Mouse (Mus musculus) thymus, postnatal 14 days (tissue): ENCODE data around the gene Mdh1.
A peak's percentile ranks its signal among the peaks of the same experiment; 100 is the strongest.

Experiments used
- DNase-seq: peaks from one replicate; pipeline ENCODE4 v3.0.0; 2021

The Mdh1 gene

GRCm38 (mm10) chr11:21571700-21572381 lies at the start of gene Mdh1, which contains the start of gene Wdpcp:
Gene Mdh1, minus strand, starts transcription at chr11:21572367.
Gene Wdpcp, plus strand, starts transcription at chr11:21572235.
- DNase-seq: peak; percentile 93

DNA sequence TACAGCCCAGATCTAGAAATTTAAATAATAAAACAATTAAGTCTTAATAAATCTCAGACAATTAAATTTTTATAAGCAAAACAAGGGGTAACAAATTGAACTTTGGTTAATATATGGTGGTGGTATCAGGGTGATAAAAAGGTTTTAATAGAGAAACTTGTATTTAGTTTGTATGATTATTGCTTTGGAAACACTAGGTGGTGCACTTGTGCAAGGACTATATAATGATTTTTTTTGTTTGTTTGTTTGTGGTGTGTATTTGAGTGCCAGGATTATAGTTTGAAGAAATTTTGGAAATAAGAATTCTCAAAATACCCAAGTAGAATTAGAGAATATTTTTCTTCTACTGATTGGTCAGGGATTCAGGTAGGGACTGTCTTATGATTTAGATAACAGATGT lies 43.7 kb upstream of the Mdh1 start:
- no peak for DNase-seq

- no peak for DNase-seq
Observed at GRCm38 (mm10) chr11:21602497-21602896, 30.3 kb upstream of the Mdh1 start.

GRCm38 (mm10) chr11:21583286-21583685 lies 11.1 kb upstream of the Mdh1 start:
- no peak for DNase-seq

GRCm38 (mm10) chr11:21581472-21581871 lies 9.3 kb upstream of the Mdh1 start:
- DNase-seq: no peak

DNA sequence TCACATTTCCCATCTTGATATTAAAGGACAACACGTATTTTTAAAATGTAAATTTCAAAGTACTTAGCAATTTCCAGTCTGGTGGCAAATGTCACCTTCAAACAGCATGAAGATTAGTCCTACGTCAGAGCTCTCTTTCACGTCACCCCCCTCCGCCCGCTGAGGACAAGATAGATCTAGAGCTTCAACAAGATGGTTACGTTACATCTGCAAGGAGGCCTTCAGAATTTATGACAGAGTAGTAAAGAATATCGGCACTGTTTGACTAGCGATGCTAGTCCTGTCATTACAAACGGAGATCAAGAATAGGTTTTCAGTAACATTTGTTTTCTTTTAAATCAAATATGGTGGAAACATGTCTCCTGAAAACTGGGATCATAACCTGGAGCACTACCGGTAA lies 1.2 kb downstream of the Mdh1 start:
- DNase-seq: peak; percentile 45

- DNase-seq: no peak
Observed at GRCm38 (mm10) chr11:21570109-21570474, 2.1 kb downstream of the Mdh1 start.

GRCm38 (mm10) chr11:21569456-21570108 lies 2.6 kb downstream of the Mdh1 start:
- DNase-seq: no peak

DNA sequence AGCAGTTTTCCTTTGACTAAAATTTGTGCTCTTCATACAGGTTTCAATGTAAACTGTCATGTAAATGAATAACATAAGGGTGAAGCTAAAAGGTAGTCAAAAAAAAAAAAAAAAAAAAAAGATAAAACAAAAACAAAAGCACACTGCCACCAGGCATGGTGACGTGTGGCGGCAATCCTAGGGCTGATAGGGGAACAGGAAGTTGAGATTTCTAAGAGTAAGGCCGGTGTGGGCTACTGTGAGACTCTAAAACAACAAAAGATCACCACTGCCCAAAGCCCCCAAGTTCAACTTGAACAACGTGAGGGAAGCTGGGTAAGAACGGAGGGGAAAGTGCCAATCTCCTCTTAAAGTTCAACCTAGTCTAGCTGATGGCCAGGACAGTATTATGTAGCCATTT lies 3.2 kb downstream of the Mdh1 start:
- DNase-seq: no peak

- DNase-seq: no peak
Observed at GRCm38 (mm10) chr11:21567733-21568132, 4.4 kb downstream of the Mdh1 start.

- DNase-seq: no peak
Observed at GRCm38 (mm10) chr11:21566934-21567333, 5.2 kb downstream of the Mdh1 start.

DNA sequence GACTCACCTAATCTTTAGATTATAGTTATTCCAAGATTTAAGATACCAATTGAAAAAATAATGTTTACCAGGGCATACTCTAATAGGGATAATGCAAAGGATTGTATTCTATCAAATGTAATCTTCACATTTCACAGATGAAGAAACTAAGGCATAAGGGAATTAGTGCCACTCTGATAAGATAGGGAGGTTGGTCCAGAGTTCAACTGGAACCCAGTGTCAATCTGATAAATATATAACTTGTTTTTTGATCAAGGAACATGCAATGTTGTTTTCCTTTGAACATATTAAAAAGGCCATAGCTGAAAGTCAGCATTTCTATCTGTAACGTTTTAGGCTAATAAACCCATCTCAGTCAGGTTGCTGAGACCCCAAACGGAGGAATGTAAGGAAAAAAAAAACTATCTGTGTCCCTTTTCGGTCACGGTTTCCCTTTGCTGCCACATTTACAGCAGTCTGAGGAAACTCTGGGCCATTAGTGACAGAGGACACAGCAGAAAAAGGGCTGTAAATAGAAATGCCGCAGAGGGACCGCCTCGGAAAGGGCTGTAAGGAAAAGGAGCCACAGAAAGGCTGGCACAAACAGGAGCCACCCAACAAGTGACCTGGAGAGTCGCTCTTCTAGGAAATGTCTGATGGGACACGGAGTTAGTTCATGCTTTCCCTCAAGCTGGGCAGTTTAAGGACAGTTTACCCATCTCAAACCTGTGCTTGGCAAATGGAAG lies 7.3 kb downstream of the Mdh1 start:
- DNase-seq: no peak

- DNase-seq: no peak
Observed at GRCm38 (mm10) chr11:21563617-21564325, 8.4 kb downstream of the Mdh1 start.

DNA sequence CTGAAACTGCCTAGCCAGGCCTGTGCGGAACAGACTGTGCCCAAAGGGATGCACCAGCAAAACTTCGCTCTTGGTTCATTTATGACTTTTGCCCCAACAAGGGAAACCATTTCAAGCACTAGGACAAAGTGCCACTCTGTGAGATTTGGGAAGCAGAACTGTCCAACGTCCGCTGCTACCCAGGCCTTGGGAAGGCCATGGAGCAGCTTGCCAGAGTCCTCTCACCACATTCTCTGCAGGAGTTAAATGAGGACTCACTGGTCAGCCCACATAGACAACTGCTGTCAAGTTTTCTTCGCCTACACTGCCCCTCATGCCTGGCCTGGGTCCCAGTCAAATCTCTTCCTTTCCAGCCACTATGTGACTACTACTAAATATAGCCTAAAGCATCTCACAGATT lies 10.8 kb downstream of the Mdh1 start:
- DNase-seq: no peak

- no peak for DNase-seq
Observed at GRCm38 (mm10) chr11:21559727-21560126, 12.4 kb downstream of the Mdh1 start.

GRCm38 (mm10) chr11:21552049-21552448 lies 20.1 kb downstream of the Mdh1 start:
- no peak for DNase-seq

GRCm38 (mm10) chr11:21550222-21551173 lies 21.7 kb downstream of the Mdh1 start:
- no peak for DNase-seq

DNA sequence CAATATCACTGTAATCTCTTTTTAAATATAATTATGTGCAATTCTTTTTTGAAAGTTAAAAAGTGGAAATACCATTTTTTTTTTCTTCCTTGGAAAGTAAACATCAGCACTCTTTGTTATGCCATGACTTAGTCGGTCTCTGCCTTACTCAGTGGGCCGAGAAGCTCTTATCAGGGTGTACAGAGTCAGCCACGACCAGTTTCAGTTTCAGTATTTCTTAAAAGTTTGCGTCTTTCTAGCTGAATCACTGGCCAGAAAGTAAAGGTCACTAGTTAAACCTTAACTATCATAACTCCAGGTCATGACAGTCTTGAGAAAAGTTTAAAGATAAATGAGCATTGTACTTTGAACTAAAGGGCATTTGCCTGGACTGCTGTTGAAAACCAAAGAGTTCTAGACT lies 22.4 kb downstream of the Mdh1 start:
- DNase-seq: no peak

GRCm38 (mm10) chr11:21549052-21549451 lies 23.1 kb downstream of the Mdh1 start:
- no peak for DNase-seq

- DNase-seq: no peak
Observed at GRCm38 (mm10) chr11:21547518-21547917, 24.6 kb downstream of the Mdh1 start.

DNA sequence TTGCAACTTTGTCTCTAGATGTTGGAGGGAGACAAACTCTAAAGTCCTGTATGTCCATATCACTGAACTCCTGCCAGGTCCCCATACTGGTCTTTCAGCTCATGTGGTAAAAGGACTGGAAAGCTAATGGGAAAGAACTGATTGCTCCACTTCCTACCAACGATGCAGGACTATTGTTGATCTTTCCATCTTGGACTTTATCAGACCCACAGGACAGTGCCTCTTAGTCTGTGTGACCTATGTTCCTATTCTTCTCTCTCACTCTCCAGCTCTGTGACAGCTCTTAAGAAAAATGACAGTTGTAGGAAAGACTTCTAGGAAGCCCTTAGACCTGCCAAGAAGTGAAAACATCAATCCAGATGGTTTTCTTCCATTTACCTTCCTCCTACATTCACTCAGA lies 25.5 kb downstream of the Mdh1 start:
- no peak for DNase-seq

GRCm38 (mm10) chr11:21545951-21546350 lies 26.2 kb downstream of the Mdh1 start:
- DNase-seq: no peak
